Mouse (Mus musculus): ENCODE results near the gene Nrg3. TPM values are rescaled to one million over a fixed set of nuclear protein-coding genes. Genes with fewer than 3 reads are reported as not detected.

Gene Nrg3
- polyA plus RNA-seq, 1 experiment from 2014 or later, result not detected

DNA sequence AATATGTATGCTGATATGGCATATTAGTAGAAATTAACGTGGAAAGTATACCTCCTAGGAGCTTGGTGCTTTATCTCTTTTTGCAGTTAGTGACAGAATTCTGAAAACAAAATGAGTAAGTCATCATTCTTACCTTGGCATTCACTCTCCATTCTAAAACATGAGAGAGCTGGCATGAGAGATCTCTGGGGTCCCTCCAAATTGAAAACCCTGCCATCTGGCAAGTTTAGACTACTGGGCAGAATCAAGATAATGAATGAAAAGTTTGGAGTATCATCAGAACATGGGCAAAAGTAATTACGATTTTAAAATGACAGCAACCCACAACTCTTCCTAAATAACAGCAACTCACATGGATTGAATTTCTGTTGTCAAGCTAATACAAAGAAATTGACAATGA lies 423.9 kb downstream of the Nrg3 start:
- WGBS, result 68% methylated on average over 2 of the region's 2 CpGs
- Histone ChIP-seq H3K9me3 (ENCODE audit: control insufficient read depth, low read length) (no peaks in the 10 kb centered on the region), H3K27me3 (ENCODE audit: control insufficient read depth, insufficient read depth, low read length) (no peaks in the 10 kb centered on the region), H3K9ac (ENCODE audit: low read length) (no peak overlapping the region), H3K4me1 (ENCODE audit: control insufficient read depth, insufficient read depth, low read length) (no peaks in the 10 kb centered on the region), H3K27ac (replicated peaks; ENCODE audit: low read depth, low read length) (no peak overlapping the region), H3K36me3 (ENCODE audit: control insufficient read depth, insufficient read depth, low read length) (no peaks in the 10 kb centered on the region), H3K4me2 (ENCODE audit: low read depth, severe bottlenecking) (no peak overlapping the region), H3K4me3 (ENCODE audit: low read depth, low read length) (no peak overlapping the region)
- DNase-seq (ENCODE audit: low spot score) (no peak), ATAC-seq (ENCODE audit: insufficient number of reproducible peaks, low FRiP score, low TSS enrichment, low read depth) (no peak)

DNA sequence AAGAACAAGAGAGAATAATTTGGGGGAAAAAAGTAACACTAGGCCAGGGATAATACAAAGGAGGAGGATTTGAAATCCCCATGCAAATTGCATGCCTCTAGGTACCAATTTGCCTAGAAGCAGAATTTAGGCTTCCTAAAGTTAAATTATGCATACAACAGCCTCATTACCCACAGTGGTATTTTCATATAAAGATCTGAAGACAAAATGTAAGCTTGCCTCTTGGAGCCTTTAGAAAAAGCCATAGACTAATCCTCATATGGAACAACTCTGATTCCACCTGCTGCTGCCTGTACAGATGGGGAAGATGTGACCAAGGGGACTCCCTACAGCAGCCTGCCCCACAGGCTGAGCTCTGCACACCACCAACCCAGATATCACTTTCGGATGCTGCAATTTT lies 428.6 kb downstream of the Nrg3 start:
- H3K4me2 ChIP-seq (ENCODE audit: low read depth, severe bottlenecking), result no peak overlapping the region
- DNase-seq (ENCODE audit: low spot score), result no peak
- H3K27ac ChIP-seq (replicated peaks; ENCODE audit: low read depth, low read length), result no peak overlapping the region
- no peaks in the 10 kb centered on the region for H3K36me3 ChIP-seq (ENCODE audit: control insufficient read depth, insufficient read depth, low read length)
- H3K9ac ChIP-seq (ENCODE audit: low read length), result no peak overlapping the region
- ATAC-seq (ENCODE audit: insufficient number of reproducible peaks, low FRiP score, low TSS enrichment, low read depth), result no peak
- no peak overlapping the region for H3K4me3 ChIP-seq (ENCODE audit: low read depth, low read length)
- H3K4me1 ChIP-seq (ENCODE audit: control insufficient read depth, insufficient read depth, low read length), result no peaks in the 10 kb centered on the region
- H3K27me3 ChIP-seq (ENCODE audit: control insufficient read depth, insufficient read depth, low read length), result no peaks in the 10 kb centered on the region
- no peaks in the 10 kb centered on the region for H3K9me3 ChIP-seq (ENCODE audit: control insufficient read depth, low read length)
- 85% methylated on average over 1 of the region's 1 CpGs for WGBS

DNA sequence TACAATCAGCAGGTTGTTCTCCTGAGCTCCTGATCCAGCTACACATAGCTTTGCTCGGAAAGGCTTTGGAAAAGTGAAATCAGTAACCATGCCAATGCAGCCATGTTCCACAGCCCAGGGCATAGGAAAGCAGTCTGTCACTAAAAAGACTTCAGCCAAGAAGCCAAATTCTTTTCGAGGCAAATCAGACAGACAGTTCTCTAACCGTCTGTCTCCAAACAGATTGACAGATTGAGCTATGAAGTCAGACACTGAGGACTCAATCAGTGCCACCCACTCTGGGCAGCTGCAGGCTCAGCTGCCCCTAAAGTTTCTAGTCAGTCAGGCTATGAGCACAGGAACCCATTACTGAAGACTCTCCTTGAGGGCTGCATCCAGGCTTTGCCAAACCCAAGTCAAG lies 429.1 kb downstream of the Nrg3 start:
- Histone ChIP-seq H3K27me3 (ENCODE audit: control insufficient read depth, insufficient read depth, low read length) (no peaks in the 10 kb centered on the region), H3K9ac (ENCODE audit: low read length) (no peak overlapping the region), H3K4me1 (ENCODE audit: control insufficient read depth, insufficient read depth, low read length) (no peaks in the 10 kb centered on the region), H3K4me3 (ENCODE audit: low read depth, low read length) (no peak overlapping the region), H3K4me2 (ENCODE audit: low read depth, severe bottlenecking) (no peak overlapping the region), H3K9me3 (ENCODE audit: control insufficient read depth, low read length) (no peaks in the 10 kb centered on the region), H3K36me3 (ENCODE audit: control insufficient read depth, insufficient read depth, low read length) (no peaks in the 10 kb centered on the region), H3K27ac (replicated peaks; ENCODE audit: low read depth, low read length) (no peak overlapping the region)
- 85% methylated on average over 3 of the region's 3 CpGs for WGBS
- ATAC-seq (ENCODE audit: insufficient number of reproducible peaks, low FRiP score, low TSS enrichment, low read depth), result no peak
- no peak for DNase-seq (ENCODE audit: low spot score)

DNA sequence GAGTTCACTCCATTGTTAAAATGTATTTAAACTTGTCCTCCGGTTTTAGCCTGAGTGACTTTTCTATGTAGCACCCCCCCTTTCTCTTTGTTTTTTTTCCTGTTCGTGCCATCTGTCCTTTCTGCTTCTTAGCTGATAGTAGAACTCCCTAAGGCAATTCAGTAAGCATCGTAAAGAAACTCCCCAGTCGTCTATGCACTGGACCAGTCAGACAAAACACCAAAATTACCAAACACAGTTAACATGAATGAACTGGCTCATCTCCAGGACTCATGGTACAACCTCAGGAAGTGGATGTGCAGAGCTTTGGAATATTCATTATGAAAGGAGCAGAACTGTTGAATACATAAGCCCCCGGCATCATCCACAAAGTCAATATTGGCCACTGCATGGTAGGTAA lies 429.5 kb downstream of the Nrg3 start:
- no peak overlapping the region for H3K4me3 ChIP-seq (ENCODE audit: low read depth, low read length)

DNA sequence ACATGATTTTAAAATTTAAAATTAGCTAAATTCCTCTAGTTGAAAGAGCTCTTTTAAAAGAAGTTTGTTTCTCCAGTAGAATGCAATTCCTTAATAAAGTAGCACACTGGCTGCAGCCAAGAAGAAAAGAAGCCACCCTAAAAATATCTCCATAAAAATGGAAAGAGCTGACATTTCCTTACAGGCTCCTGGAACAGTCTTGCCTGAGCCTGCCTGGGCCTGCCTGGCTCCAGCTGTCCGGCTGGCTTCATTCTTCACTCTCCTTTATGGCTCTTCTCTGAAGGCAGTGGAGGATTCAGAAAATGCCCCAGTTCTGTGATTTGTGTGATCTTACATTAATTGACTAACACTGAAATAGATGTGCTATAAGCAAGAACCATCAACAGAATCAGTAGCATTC lies 433.8 kb downstream of the Nrg3 start:
- H3K9me3 ChIP-seq (ENCODE audit: control insufficient read depth, low read length), result no peaks in the 10 kb centered on the region
- H3K4me2 ChIP-seq (ENCODE audit: low read depth, severe bottlenecking), result no peak overlapping the region
- DNase-seq (ENCODE audit: low spot score), result no peak
- H3K9ac ChIP-seq (ENCODE audit: low read length), result no peak overlapping the region
- H3K27me3 ChIP-seq (ENCODE audit: control insufficient read depth, insufficient read depth, low read length), result no peaks in the 10 kb centered on the region
- H3K4me3 ChIP-seq (ENCODE audit: low read depth, low read length), result no peak overlapping the region
- 74% methylated on average over 1 of the region's 1 CpGs for WGBS
- no peak for ATAC-seq (ENCODE audit: insufficient number of reproducible peaks, low FRiP score, low TSS enrichment, low read depth)
- no peaks in the 10 kb centered on the region for H3K36me3 ChIP-seq (ENCODE audit: control insufficient read depth, insufficient read depth, low read length)
- no peak overlapping the region for H3K27ac ChIP-seq (replicated peaks; ENCODE audit: low read depth, low read length)
- no peaks in the 10 kb centered on the region for H3K4me1 ChIP-seq (ENCODE audit: control insufficient read depth, insufficient read depth, low read length)

More for the DNA sequence above, 429.5 kb downstream of the Nrg3 start:
- no peak overlapping the region for H3K4me2 ChIP-seq (ENCODE audit: low read depth, severe bottlenecking)
- no peaks in the 10 kb centered on the region for H3K27me3 ChIP-seq (ENCODE audit: control insufficient read depth, insufficient read depth, low read length)
- no peaks in the 10 kb centered on the region for H3K9me3 ChIP-seq (ENCODE audit: control insufficient read depth, low read length)
- DNase-seq (ENCODE audit: low spot score) (no peak), ATAC-seq (ENCODE audit: insufficient number of reproducible peaks, low FRiP score, low TSS enrichment, low read depth) (no peak)
- no peaks in the 10 kb centered on the region for H3K36me3 ChIP-seq (ENCODE audit: control insufficient read depth, insufficient read depth, low read length)
- no peak overlapping the region for H3K27ac ChIP-seq (replicated peaks; ENCODE audit: low read depth, low read length)
- H3K9ac ChIP-seq (ENCODE audit: low read length), result no peak overlapping the region
- no peaks in the 10 kb centered on the region for H3K4me1 ChIP-seq (ENCODE audit: control insufficient read depth, insufficient read depth, low read length)
- 74% methylated on average over 5 of the region's 5 CpGs for WGBS

DNA sequence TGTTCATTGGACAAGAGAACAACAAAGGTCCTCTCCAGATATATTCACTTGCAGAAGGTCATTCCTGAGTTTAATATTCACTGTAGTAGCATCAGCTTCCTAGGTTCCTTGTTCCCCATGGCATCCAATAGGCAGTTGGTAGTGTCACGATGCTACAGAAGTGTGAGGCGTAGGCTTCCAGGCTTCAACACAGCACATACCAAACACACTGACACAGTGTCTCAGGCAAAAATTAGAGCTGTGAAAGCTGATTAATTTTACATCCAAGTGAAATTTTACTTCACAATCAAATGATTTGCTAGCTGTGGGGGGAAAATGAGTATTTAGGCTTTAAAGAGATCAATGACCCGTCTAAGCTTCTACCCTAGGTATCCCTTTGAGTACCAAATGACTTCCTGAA lies 438.4 kb downstream of the Nrg3 start:
- no peak overlapping the region for H3K4me3 ChIP-seq (ENCODE audit: low read depth, low read length)
- no peaks in the 10 kb centered on the region for H3K9me3 ChIP-seq (ENCODE audit: control insufficient read depth, low read length)
- H3K9ac ChIP-seq (ENCODE audit: low read length), result no peak overlapping the region
- DNase-seq (ENCODE audit: low spot score) (no peak), ATAC-seq (ENCODE audit: insufficient number of reproducible peaks, low FRiP score, low TSS enrichment, low read depth) (no peak)
- H3K36me3 ChIP-seq (ENCODE audit: control insufficient read depth, insufficient read depth, low read length), result no peaks in the 10 kb centered on the region
- no peaks in the 10 kb centered on the region for H3K27me3 ChIP-seq (ENCODE audit: control insufficient read depth, insufficient read depth, low read length)
- H3K4me2 ChIP-seq (ENCODE audit: low read depth, severe bottlenecking), result no peak overlapping the region
- no peaks in the 10 kb centered on the region for H3K4me1 ChIP-seq (ENCODE audit: control insufficient read depth, insufficient read depth, low read length)
- H3K27ac ChIP-seq (replicated peaks; ENCODE audit: low read depth, low read length), result no peak overlapping the region
- 91% methylated on average over 3 of the region's 3 CpGs for WGBS

DNA sequence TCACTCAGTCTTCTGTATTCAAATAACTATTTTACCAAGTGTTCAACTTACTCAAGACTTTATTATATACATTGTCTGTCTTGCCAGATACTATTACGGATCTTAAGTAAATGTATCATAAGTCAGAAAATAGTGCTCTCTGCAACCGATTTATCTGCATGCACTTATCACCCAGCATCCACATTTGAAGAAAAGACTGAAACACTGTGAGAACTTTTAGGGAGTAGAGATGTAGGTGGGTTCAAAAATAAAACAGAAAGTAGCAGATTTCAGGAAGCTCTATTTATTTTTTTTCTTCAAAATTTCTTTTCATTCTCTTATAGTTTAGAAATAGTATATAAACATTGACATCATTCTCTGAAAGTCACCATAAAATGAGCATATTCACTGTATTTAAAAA lies 449.8 kb downstream of the Nrg3 start:
- H3K9me3 ChIP-seq (ENCODE audit: control insufficient read depth, low read length), result no peaks in the 10 kb centered on the region
- H3K27me3 ChIP-seq (ENCODE audit: control insufficient read depth, insufficient read depth, low read length), result no peaks in the 10 kb centered on the region
- WGBS, result 91% methylated on average over 2 of the region's 2 CpGs
- no peak overlapping the region for H3K4me3 ChIP-seq (ENCODE audit: low read depth, low read length)
- no peak overlapping the region for H3K4me2 ChIP-seq (ENCODE audit: low read depth, severe bottlenecking)
- no peak for DNase-seq (ENCODE audit: low spot score)
- ATAC-seq (ENCODE audit: insufficient number of reproducible peaks, low FRiP score, low TSS enrichment, low read depth), result no peak
- no peaks in the 10 kb centered on the region for H3K36me3 ChIP-seq (ENCODE audit: control insufficient read depth, insufficient read depth, low read length)
- H3K9ac ChIP-seq (ENCODE audit: low read length), result no peak overlapping the region
- H3K4me1 ChIP-seq (ENCODE audit: control insufficient read depth, insufficient read depth, low read length), result no peaks in the 10 kb centered on the region
- no peak overlapping the region for H3K27ac ChIP-seq (replicated peaks; ENCODE audit: low read depth, low read length)

DNA sequence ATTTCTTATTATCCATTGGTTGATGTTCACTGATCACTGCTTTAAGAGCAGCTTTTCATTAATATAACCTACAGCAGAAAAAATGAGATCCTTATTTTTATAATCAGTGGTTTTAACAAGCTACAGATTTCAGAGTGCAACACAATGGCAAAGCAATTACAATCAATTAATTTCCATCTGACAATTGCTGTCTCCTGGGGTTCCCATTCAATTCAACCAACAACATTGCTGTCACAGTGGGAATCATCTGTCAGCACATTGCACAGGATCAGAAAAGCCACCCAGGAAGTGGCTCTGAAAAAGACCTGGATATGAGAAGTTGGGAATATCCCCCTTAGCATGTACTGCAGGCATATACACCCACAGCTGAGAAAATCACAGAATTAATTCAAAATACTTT lies 458.8 kb downstream of the Nrg3 start:
- no peak for DNase-seq (ENCODE audit: low spot score)
- no peak for ATAC-seq (ENCODE audit: insufficient number of reproducible peaks, low FRiP score, low TSS enrichment, low read depth)
- Histone ChIP-seq H3K36me3 (ENCODE audit: control insufficient read depth, insufficient read depth, low read length) (no peaks in the 10 kb centered on the region), H3K9me3 (ENCODE audit: control insufficient read depth, low read length) (no peaks in the 10 kb centered on the region), H3K9ac (ENCODE audit: low read length) (no peak overlapping the region), H3K4me2 (ENCODE audit: low read depth, severe bottlenecking) (no peak overlapping the region), H3K4me3 (ENCODE audit: low read depth, low read length) (no peak overlapping the region), H3K27me3 (ENCODE audit: control insufficient read depth, insufficient read depth, low read length) (no peaks in the 10 kb centered on the region), H3K4me1 (ENCODE audit: control insufficient read depth, insufficient read depth, low read length) (no peaks in the 10 kb centered on the region), H3K27ac (replicated peaks; ENCODE audit: low read depth, low read length) (no peak overlapping the region)

DNA sequence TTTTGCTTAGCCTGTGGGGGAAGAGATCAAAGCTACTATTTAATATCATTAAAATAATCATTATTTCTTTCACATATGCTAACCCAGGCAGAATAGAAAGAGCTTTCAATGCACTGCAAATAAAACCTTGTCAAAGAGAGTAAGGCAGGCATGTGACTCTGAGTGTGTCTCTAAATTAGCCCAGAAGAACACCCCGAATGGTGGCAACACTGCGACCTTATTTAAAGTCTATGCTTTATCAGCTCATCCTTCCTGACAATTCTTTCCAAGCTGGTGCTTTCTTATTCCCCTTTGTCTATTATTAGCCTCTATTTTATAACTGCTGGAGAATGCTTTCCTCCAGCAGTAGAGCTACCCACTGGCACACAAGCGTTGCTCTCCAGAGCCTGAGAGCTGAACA lies 475.0 kb downstream of the Nrg3 start:
- H3K4me1 ChIP-seq (ENCODE audit: control insufficient read depth, insufficient read depth, low read length), result no peaks in the 10 kb centered on the region
- WGBS, result 74% methylated on average over 3 of the region's 3 CpGs
- no peaks in the 10 kb centered on the region for H3K9me3 ChIP-seq (ENCODE audit: control insufficient read depth, low read length)
- H3K27me3 ChIP-seq (ENCODE audit: control insufficient read depth, insufficient read depth, low read length), result no peaks in the 10 kb centered on the region
- no peak overlapping the region for H3K4me2 ChIP-seq (ENCODE audit: low read depth, severe bottlenecking)
- ATAC-seq (ENCODE audit: insufficient number of reproducible peaks, low FRiP score, low TSS enrichment, low read depth) (no peak), DNase-seq (ENCODE audit: low spot score) (no peak)
- no peaks in the 10 kb centered on the region for H3K36me3 ChIP-seq (ENCODE audit: control insufficient read depth, insufficient read depth, low read length)
- H3K27ac ChIP-seq (replicated peaks; ENCODE audit: low read depth, low read length), result no peak overlapping the region
- no peak overlapping the region for H3K9ac ChIP-seq (ENCODE audit: low read length)
- H3K4me3 ChIP-seq (ENCODE audit: low read depth, low read length), result no peak overlapping the region
